Mouse (Mus musculus): Measurements from ENCODE around the gene Abca5. TPM values are rescaled to one million over a fixed set of nuclear protein-coding genes. Genes with fewer than 3 reads are reported as not detected.

Gene Abca5
- total RNA-seq, 1 experiment from 2014 or later, result 8.7 TPM

Other genes with a start within 250 kb of the Abca5 start
- gene Abca8a, start 241.7 kb downstream of the Abca5 start, total RNA-seq (2021), result 27.8 and 36.5 TPM in 2 replicates
- gene Abca9, start 169.5 kb downstream of the Abca5 start, total RNA-seq (2021), result 11.1 and 12.4 TPM in 2 replicates
- 5.9 and 19.0 TPM in 2 replicates for gene Abca6, start 85.9 kb downstream of the Abca5 start, total RNA-seq (2021)
- gene Map2k6, start 61.4 kb upstream of the Abca5 start, total RNA-seq (2021), result 5.9 and 6.9 TPM in 2 replicates

All from adrenal gland, postnatal 14 days (tissue).